Mouse (Mus musculus) liver, embryonic 12.5 days (tissue): ENCODE measurements around the gene Tlx3. TPM values are rescaled to one million over a fixed set of nuclear protein-coding genes. Genes with fewer than 3 reads are reported as not detected.

ENCODE experiments used
- ATAC-seq: fragments of 200-750 bp; cut with Nextera tagmentation; 2 replicates; pipeline ENCODE4 v1.8.0; 2017; ENCODE audit warnings: moderate number of reproducible peaks, mild to moderate bottlenecking, moderate library complexity
- H3K27ac ChIP-seq: fragments of 300-500 bp; sonication (generic); 2 replicates; pipeline ENCODE4 v1.5.1; 2016; ENCODE audit warnings: mild to moderate bottlenecking
- H3K27me3 ChIP-seq: fragments of 300-500 bp; sonication (generic); replicated peaks from 2 replicates; pipeline ENCODE4 v1.6.1; 2016; ENCODE audit warnings: mild to moderate bottlenecking, moderate library complexity
- H3K36me3 ChIP-seq: fragments of 300-500 bp; sonication (generic); 2 replicates; pipeline ENCODE4 v1.6.1; 2016; ENCODE audit warnings: mild to moderate bottlenecking, moderate library complexity
- H3K4me1 ChIP-seq: fragments of 300-500 bp; sonication (generic); 2 replicates; pipeline ENCODE4 v1.6.1; 2016
- H3K4me2 ChIP-seq: fragments of 300-500 bp; sonication (generic); 2 replicates; pipeline ENCODE4 v1.6.1; 2016; ENCODE audit warnings: mild to moderate bottlenecking, moderate library complexity
- H3K4me3 ChIP-seq: fragments of 300-500 bp; sonication (generic); 2 replicates; pipeline ENCODE4 v1.5.1; 2016; ENCODE audit warnings: mild to moderate bottlenecking, moderate library complexity
- H3K9ac ChIP-seq: fragments of 300-500 bp; sonication (generic); 2 replicates; pipeline ENCODE4 v1.6.1; 2016; ENCODE audit warnings: mild to moderate bottlenecking, moderate library complexity
- H3K9me3 ChIP-seq: fragments of 300-500 bp; sonication (generic); replicated peaks from 2 replicates; pipeline ENCODE4 v1.6.1; 2016; ENCODE audit warnings: mild to moderate bottlenecking, moderate library complexity
- WGBS: fragments of 180-500 bp; shearing (Covaris S2); methylation state at CpG from one replicate; pipeline ENCODE4 v1.1.7; 2016; ENCODE audit not compliant: insufficient replicate concordance; 5-methylcytosine and 5-hydroxymethylcytosine counted together
- polyA plus RNA-seq: library from polyadenylated mRNA; unstranded; fragments of >200 nt; fragmentation: Nextera tagmentation; extraction: Ambion mirVana; gene quantifications from 2 replicates; pipeline ENCODE4 v1.2.1, GENCODE M21; 2016

The Tlx3 gene
- polyA plus RNA-seq, 1 experiment from 2014 or later: not detected

- WGBS: 80% methylated on average over 3 of the region's 3 CpGs
- no peak overlapping the region for H3K27ac ChIP-seq
- 0 out of 2 replicates have a peak overlapping the region, but pooled peaks have one; percentile 76 for H3K4me3 ChIP-seq
- no peak overlapping the region for H3K9ac ChIP-seq
- no peaks in the 10 kb centered on the region for H3K27me3 ChIP-seq
- no peaks in the 10 kb centered on the region for H3K9me3 ChIP-seq
- peak overlapping the region; percentile 90; the same call in 1 of the 2 replicates for H3K4me2 ChIP-seq
- H3K4me1 ChIP-seq: peaks cover 36% of the 10 kb centered on the region
- no peak for ATAC-seq
- H3K36me3 ChIP-seq: peaks cover 65% of the 10 kb centered on the region
Observed at GRCm38 (mm10) chr11:33159741-33160140, 43.6 kb downstream of the Tlx3 start.

DNA sequence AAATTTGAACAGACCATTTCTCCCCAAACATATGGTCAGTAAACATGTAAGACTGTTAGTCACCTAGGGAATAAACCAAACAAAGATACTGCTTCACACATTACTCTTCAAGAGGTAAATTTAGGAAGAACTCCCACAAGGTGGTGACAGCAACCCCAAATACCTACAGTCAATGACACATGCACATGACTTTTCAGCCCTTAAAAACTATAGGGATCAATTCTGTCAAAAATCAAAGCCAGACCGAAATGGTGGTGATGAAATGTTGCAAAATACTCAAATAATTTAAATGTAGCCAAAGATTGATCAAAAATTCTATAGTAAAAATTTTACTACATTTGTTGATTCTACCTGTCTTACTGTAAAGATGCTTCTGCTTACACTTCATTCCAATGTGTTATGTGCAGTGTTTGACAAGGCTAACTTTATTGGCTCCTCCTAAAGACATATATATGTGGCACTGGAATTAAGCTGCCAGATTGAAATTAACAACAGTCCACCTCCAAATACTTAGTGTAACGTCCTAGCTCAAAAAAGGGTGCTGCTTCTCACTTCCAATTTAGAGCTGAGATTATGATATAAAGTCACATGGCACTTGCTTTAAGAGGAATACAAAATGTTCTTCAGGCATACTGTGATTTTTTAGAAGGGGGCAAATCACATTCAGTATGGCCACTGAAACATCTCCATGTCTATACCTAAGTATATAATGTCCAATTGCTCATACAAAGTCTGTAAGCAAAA lies 45.8 kb downstream of the Tlx3 start:
- Histone ChIP-seq H3K4me1 (peaks cover 27% of the 10 kb centered on the region), H3K9ac (0 out of 2 replicates have a peak overlapping the region, but pooled peaks have one; percentile 7), H3K4me3 (no peak overlapping the region), H3K27ac (no peak overlapping the region), H3K9me3 (no peaks in the 10 kb centered on the region), H3K27me3 (no peaks in the 10 kb centered on the region), H3K4me2 (no peak overlapping the region), H3K36me3 (peaks cover 85% of the 10 kb centered on the region)
- ATAC-seq: no peak
- WGBS: 69% methylated on average over 2 of the region's 2 CpGs

DNA sequence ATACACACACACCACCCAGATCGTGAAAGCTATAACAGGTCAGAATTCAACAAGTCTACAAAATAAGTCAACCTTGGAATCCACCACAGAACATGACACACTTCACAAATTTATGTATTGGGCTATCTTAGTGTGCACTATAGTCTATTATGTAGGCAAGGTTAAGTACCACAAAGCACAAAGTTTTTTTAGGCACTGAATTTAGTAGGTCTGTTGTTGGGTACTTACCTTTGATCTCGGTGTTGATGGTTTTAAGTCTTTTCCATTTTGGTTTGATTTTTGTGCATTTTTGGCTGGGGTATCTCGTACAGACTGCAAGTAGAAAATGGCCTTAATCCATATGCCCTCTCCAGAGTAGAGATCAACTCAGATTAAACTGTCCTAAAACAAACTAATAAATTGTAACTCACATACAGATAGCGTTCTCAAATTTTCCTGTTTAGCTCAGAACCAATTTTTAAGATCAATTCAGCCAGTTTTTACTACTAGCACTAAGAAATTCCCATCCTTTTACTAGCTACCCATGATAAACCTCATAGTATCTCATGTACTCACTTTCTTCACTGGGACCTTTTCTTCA lies 46.9 kb downstream of the Tlx3 start:
- Histone ChIP-seq H3K4me2 (no peak overlapping the region), H3K27me3 (no peaks in the 10 kb centered on the region), H3K4me3 (no peak overlapping the region), H3K9me3 (no peaks in the 10 kb centered on the region), H3K4me1 (peaks cover 27% of the 10 kb centered on the region), H3K36me3 (peaks cover 96% of the 10 kb centered on the region), H3K9ac (no peak overlapping the region), H3K27ac (no peak overlapping the region)
- WGBS: 80% methylated on average over 4 of the region's 4 CpGs
- ATAC-seq: no peak

GRCm38 (mm10) chr11:33154459-33154858 lies 48.9 kb downstream of the Tlx3 start:
- Histone ChIP-seq H3K4me2 (no peak overlapping the region), H3K4me1 (peaks cover 7% of the 10 kb centered on the region), H3K9me3 (no peaks in the 10 kb centered on the region), H3K4me3 (no peak overlapping the region), H3K27me3 (0 out of 2 replicates have a peak, but pooled peaks cover 2% of the 10 kb centered on the region), H3K9ac (no peak overlapping the region), H3K36me3 (peaks cover 95% of the 10 kb centered on the region), H3K27ac (no peak overlapping the region)
- no peak for ATAC-seq
- WGBS: 81% methylated on average over 3 of the region's 3 CpGs

GRCm38 (mm10) chr11:33152997-33153396 lies 50.4 kb downstream of the Tlx3 start:
- peaks cover 9% of the 10 kb centered on the region for H3K4me1 ChIP-seq
- no peak overlapping the region for H3K4me2 ChIP-seq
- H3K4me3 ChIP-seq: no peak overlapping the region
- peaks cover 14% of the 10 kb centered on the region for H3K27me3 ChIP-seq
- no peaks in the 10 kb centered on the region for H3K9me3 ChIP-seq
- 77% methylated on average over 1 of the region's 1 CpGs for WGBS
- ATAC-seq: no peak
- H3K9ac ChIP-seq: no peak overlapping the region
- peaks cover 85% of the 10 kb centered on the region for H3K36me3 ChIP-seq
- H3K27ac ChIP-seq: no peak overlapping the region

GRCm38 (mm10) chr11:33151780-33152145 lies 51.6 kb downstream of the Tlx3 start:
- no peak overlapping the region for H3K4me3 ChIP-seq
- no peaks in the 10 kb centered on the region for H3K9me3 ChIP-seq
- ATAC-seq: no peak
- 64% methylated on average over 4 of the region's 4 CpGs for WGBS
- H3K4me2 ChIP-seq: no peak overlapping the region
- H3K27ac ChIP-seq: no peak overlapping the region
- peaks cover 74% of the 10 kb centered on the region for H3K36me3 ChIP-seq
- H3K4me1 ChIP-seq: peaks cover 18% of the 10 kb centered on the region
- peaks cover 27% of the 10 kb centered on the region for H3K27me3 ChIP-seq
- no peak overlapping the region for H3K9ac ChIP-seq

- H3K27ac ChIP-seq: no peak overlapping the region
- no peak overlapping the region for H3K4me3 ChIP-seq
- H3K4me2 ChIP-seq: no peak overlapping the region
- peaks cover 18% of the 10 kb centered on the region for H3K4me1 ChIP-seq
- peaks cover 69% of the 10 kb centered on the region for H3K36me3 ChIP-seq
- peaks cover 32% of the 10 kb centered on the region for H3K27me3 ChIP-seq
- no peak for ATAC-seq
- no peaks in the 10 kb centered on the region for H3K9me3 ChIP-seq
- no peak overlapping the region for H3K9ac ChIP-seq
- WGBS: 47% methylated on average over 3 of the region's 3 CpGs
Observed at GRCm38 (mm10) chr11:33151128-33151779, 52.1 kb downstream of the Tlx3 start.

Other genes starting within 250 kb of the Tlx3 start
- 0.44 and 0.60 TPM in 2 replicates for gene Fgf18, start 56.2 kb downstream of the Tlx3 start, polyA plus RNA-seq
- 966 and 967 TPM in 2 replicates for gene Npm1, start 40.4 kb downstream of the Tlx3 start, polyA plus RNA-seq
- gene Gm12117, start 73.1 kb upstream of the Tlx3 start, polyA plus RNA-seq: not detected in 2 replicates